ENCODE assay signal across 12 mouse cellular contexts in the genomic region with DNA sequence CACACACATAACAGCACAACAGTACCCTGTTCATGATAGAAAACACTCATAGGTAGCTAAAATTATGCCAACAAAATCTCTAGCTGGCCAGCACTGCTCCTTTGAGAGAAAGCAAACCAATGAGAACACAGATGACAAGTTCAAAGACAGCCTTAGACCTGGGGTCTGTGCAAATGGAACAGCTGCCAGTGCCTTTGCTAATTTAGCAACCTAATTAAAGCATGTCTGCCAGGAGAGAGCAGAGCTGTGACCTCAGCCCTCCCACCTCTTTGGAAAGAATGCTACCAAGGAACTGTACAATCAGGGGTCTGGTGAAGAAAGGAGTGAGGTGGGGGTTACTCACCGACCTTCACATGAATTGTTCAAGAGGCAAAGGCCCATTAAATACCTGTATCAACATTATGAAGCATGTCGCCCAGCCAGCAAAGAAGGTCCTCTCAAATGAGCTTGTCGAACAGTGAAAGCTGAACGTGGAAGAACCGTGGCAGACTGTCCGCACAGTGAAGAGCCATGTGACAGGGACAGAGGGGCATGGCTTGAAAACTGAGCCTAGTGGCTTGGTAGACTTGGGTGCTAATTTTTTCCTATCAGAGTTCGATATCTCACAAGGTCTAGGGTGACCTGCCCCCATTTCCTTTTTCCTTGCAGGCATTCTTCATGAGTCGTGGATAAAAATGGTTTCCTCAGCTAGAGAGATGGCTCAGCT.
"Had no signal": no experiment of that assay in that cellular context is flagged by ENCODE, and none has a peak within 500 bp of the region (broad histone marks: within the 10 kb centered on the region; RNA-seq: fewer than 3 reads in every experiment).

No protein-coding gene starts in this region.

- H3K27me3 ChIP-seq: kidney, embryonic 15.5 days; limb, embryonic 13.5 days; neural tube, embryonic 15.5 days had no signal

- H3K36me3 ChIP-seq: kidney, embryonic 15.5 days; limb, embryonic 13.5 days; neural tube, embryonic 15.5 days had no signal

- H3K4me1 ChIP-seq: limb, embryonic 13.5 days; neural tube, embryonic 15.5 days had no signal

- H3K4me2 ChIP-seq: kidney, embryonic 15.5 days; limb, embryonic 13.5 days; neural tube, embryonic 15.5 days had no signal

- H3K9me3 ChIP-seq: kidney, embryonic 15.5 days; limb, embryonic 13.5 days; neural tube, embryonic 15.5 days had no signal

- H3K27ac ChIP-seq: kidney, embryonic 15.5 days; limb, embryonic 13.5 days; liver, embryonic 14.5 days; neural tube, embryonic 15.5 days; stomach, postnatal 0 days had no signal

- H3K4me3 ChIP-seq: kidney, embryonic 15.5 days; limb, embryonic 13.5 days; myocyte; neural tube, embryonic 15.5 days had no signal

- H3K9ac ChIP-seq: kidney, embryonic 15.5 days; limb, embryonic 13.5 days; liver, embryonic 14.5 days; neural tube, embryonic 15.5 days had no signal

- DNase-seq: kidney, postnatal 14 days; left cerebral cortex, postnatal 4 days; lung, adult 18-20 months; right cerebral cortex, adult 18-20 months; right cerebral cortex, postnatal 25 days; thymus, postnatal 4 days had no signal
